Mouse (Mus musculus): ENCODE results near the gene Olfr270. TPM values are rescaled to one million over a fixed set of nuclear protein-coding genes. Genes with fewer than 3 reads are reported as not detected.

Olfr270 gene
- polyA plus RNA-seq (2015; fragmentation: Nextera tagmentation; extraction: Ambion mirVana): not detected in 2 replicates

DNA sequence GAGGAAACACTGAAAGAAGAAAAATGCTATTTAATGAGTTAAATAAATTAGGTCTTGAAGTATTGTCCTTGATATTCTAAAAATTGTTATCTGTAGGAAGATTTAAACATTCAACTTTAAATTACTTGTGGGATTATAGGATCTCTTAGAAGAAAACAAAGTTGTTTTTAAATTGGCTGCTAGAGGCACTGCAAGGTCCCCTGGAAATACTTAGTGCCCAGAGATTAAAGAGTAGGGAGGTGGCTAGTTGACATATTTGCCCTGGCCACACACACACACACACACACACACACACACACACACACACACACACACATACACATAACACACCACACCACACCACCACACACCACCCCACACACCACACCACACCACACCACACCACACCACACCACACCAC, at the start of gene Olfr270:
Olfr270 (plus strand) TSS at position 301 of the 400 bp plus-strand sequence.
- DNase-seq (ENCODE audit: low spot score): no peak

DNA sequence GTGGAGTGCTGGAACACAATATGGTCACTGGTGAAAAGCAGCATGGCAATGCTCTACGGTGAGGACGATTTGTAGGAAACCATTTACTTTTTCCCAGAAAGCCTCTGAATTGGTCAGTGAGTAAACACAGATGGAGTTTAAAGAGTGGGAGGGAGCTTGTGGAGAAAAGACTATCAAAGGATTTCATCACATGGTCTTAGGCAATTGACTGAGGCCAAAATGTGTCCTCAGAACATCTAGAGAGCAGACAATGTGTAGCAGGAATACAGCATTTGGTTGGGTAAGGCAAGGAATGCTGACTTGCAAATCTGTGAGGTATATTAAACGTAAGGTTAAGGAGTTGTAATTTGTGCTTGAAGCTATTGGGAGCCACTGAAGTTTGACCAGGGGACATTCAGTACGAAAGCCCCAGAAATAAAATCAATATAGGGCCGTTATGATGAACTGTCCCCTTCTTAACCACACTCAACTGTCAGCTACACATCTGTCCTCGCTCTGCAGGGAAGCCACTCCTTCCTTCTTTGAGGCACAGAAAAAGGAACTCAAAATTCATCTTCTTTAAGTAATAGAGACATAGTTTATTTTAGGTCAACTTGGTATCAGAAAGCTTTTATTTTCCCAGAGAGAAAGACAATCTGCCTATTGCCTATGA, 47.6 kb upstream of the Olfr270 start:
- DNase-seq (ENCODE audit: low spot score): no peak

DNA sequence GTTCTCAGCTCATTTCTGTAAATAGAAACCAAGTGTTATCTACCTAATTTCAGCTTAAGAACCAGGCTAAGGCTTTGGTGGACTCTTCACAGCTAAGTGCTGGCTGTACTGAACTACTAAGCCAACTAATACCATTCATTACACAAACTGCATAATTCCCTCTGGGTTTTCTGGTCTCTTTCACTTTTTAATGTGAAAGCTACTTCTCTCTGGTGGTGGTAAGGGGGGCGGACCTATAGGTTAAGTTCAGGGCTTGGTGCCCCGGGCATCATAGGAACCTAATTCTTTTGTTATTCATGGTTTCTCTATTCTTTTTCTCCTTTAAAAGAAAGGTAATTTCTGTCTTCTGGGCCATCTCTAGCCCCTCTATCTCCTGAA, 47.0 kb upstream of the Olfr270 start:
- no peak for DNase-seq (ENCODE audit: low spot score)

- DNase-seq (ENCODE audit: low spot score): no peak
Measured at GRCm38 (mm10) chr4:52919078-52919477, 45.3 kb upstream of the Olfr270 start, which contains the start of gene Olfr272. Olfr272 (minus strand) TSS chr4:52919178.

GRCm38 (mm10) chr4:52930480-52930879, 33.9 kb upstream of the Olfr270 start:
- no peak for DNase-seq (ENCODE audit: low spot score)

DNA sequence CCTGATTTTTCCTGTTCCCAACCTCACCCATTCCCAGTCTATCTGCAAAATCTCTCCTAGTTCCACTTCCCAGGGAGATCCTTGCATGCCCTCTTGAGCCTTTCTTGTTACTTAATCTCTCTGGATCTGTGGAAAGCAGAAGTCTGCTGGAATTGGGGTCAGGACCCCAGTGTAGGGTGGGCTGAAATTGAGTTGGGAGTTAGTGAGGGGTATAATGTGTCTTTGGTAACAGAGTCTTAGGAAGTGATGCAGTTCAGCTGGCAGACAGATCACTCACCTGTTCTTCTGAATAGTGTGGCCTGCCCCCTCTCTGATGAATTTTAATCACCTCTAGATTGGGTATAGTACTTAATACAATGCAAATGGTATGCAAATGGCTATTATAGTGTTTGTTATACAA, 17.7 kb upstream of the Olfr270 start:
- DNase-seq (ENCODE audit: low spot score): no peak

- DNase-seq (ENCODE audit: low spot score): no peak
Measured at GRCm38 (mm10) chr4:52949005-52949404, 15.3 kb upstream of the Olfr270 start.

DNA sequence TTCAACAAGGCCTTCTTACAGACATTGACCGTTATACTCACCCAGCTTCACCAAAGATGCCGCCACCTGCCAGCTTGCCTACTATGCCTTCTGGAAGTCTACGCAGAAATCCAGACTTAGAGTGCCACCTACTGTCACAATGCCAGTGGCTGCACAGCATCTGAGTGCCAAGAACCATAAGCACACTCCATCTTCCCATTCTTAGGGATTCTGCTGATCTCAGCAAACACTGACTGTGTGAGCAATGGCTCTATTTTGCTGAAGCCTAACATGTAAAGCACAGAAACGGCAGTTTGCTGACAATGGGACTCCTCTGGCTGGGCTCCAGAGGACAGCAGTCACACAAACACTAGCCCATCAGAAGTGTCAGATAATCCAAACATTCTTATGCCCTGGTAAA, 5.7 kb upstream of the Olfr270 start:
- peak; percentile 5 for DNase-seq (ENCODE audit: low spot score)

DNA sequence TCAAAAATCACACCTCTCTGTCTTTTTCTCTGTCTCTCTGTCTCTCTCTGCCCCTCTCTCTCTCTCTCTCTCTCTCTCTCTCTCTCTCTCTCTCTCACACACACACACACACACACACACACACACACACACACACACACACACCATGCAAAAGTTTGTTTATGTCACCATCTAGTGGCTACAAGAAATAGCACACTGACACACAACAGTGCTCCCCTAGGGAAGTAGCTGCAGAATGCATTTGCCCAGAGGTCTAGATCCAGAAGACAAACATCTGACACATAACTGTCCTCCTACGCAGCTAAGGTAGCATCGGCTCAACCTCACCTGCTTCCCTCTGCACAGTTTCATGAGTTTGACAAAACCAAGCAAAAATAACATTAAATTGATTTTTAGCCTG, 20.9 kb downstream of the Olfr270 start:
- DNase-seq (ENCODE audit: low spot score): peak; percentile 7

GRCm38 (mm10) chr4:52986266-52986665, 21.9 kb downstream of the Olfr270 start:
- DNase-seq (ENCODE audit: low spot score): no peak

DNA sequence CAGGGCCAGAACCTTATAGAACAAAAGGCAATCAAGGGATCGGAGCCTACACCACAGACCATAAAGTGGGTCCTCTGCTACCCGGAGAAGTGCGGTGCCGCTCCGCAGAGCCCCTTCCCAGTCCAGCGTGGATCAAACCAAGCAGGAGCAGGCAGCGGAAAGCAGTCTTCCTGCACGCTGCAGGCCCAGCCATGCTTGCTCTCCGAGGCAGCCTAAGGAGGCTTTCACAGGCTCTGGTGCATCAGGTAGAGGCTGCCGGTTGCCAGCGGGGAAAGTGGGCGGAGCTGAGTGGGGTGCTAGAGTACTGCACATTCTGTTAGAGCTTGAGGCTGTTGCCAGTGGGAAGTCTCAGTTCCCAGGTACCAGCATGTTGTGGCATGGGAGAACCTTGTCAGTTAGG, 24.9 kb downstream of the Olfr270 start, which contains the start of gene Nipsnap3a:
Nipsnap3a (plus strand) TSS at position 25 of the 400 bp plus-strand sequence.
- DNase-seq (ENCODE audit: low spot score): no peak

GRCm38 (mm10) chr4:52999449-52999848, 35.1 kb downstream of the Olfr270 start:
- no peak for DNase-seq (ENCODE audit: low spot score)

- DNase-seq (ENCODE audit: low spot score): no peak
Measured at GRCm38 (mm10) chr4:53000154-53000553, 35.8 kb downstream of the Olfr270 start.

GRCm38 (mm10) chr4:53009183-53009582, 44.8 kb downstream of the Olfr270 start:
- no peak for DNase-seq (ENCODE audit: low spot score)

DNA sequence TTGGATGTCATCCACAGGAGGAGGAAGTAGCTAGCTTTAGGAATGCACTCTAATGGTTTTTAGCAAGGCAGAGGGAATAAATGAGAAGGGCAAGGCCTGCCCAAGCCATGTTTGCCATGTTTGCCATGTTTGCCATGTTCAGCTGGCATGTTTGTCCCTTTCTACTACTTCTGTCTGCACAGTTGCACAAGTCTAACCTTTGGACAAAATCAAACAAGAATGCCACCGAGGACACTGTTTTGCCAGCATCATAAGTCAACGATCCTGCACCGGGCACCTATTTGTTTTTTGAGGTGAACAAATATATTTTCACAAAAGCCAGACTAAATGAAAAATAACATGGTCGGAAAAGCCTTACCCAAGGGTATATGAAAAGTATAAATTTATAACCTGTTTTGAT, 45.5 kb downstream of the Olfr270 start:
- no peak for DNase-seq (ENCODE audit: low spot score)

- DNase-seq (ENCODE audit: low spot score): peak; percentile 95
Measured at GRCm38 (mm10) chr4:53011732-53012361, 47.5 kb downstream of the Olfr270 start, which contains the start of gene Nipsnap3b. Nipsnap3b (plus strand) TSS chr4:53011880.

- DNase-seq (ENCODE audit: low spot score): no peak
Measured at GRCm38 (mm10) chr4:53014421-53014820, 50.1 kb downstream of the Olfr270 start.

DNA sequence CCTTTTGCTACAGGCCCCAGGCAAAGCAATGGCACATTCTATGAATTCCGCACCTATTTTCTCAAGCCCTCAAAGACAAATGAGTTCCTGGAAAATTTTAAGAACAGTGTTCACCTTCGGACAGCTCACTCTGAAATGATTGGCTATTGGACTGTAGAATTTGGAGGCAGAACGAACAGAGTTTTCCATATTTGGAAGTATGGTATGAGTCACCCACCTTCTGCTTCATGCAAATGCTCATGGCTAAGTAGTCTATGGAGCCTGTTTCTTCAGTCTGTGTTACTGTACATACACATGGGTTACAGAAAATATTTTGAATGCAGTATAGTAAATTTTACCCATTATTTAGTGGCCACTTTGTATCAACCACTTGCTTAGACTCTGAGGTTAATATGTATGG, 50.7 kb downstream of the Olfr270 start:
- DNase-seq (ENCODE audit: low spot score): no peak

DNA sequence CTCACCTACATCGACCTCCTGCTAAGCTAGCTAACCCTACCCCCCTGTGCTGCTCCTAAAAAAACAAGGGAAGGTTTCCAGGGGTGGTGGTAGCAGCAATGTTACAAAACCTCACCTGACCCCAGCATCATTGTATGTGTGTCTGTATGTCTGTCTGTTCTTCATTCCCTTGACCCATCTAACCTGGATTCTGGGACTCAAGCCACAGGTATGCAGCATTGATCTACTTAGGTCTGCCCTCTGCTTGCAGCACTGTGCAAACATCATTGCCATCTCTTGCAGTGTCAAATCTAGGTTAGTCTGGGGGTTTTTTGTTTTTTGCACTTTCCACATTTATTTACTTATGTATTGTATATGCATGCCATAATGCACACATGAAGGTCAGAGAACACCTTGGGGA, 54.0 kb downstream of the Olfr270 start:
- DNase-seq (ENCODE audit: low spot score): no peak

All from thymus, postnatal 0 days (tissue).